Mouse (Mus musculus): ENCODE results near the gene Mrc2. TPM values are rescaled to one million over a fixed set of nuclear protein-coding genes. Genes with fewer than 3 reads are reported as not detected.

Gene Mrc2
- polyA plus RNA-seq, 1 experiment from 2014 or later: 2.8 TPM

- WGBS (ENCODE audit: insufficient replicate concordance): 53% methylated on average over 8 of the region's 8 CpGs
Measured at GRCm38 (mm10) chr11:105332468-105332867, 40.0 kb downstream of the Mrc2 start.

GRCm38 (mm10) chr11:105333867-105334670 is 41.6 kb downstream of the Mrc2 start:
- Histone ChIP-seq H3K4me2 (no peak overlapping the region), H3K27me3 (replicated peaks) (0 out of 2 replicates have a peak, but pooled peaks cover 7% of the 10 kb centered on the region), H3K4me3 (no peak overlapping the region), H3K27ac (0 out of 2 replicates have a peak overlapping the region, but pooled peaks have one; percentile 6), H3K9ac (no peak overlapping the region), H3K36me3 (no peaks in the 10 kb centered on the region), H3K4me1 (0 out of 2 replicates have a peak, but pooled peaks cover 4% of the 10 kb centered on the region), H3K9me3 (replicated peaks) (no peaks in the 10 kb centered on the region)
- 47% methylated on average over 8 of the region's 8 CpGs for WGBS (ENCODE audit: insufficient replicate concordance)
- ATAC-seq: no peak

More at GRCm38 (mm10) chr11:105332468-105332867, 40.0 kb downstream of the Mrc2 start:
- H3K4me1 ChIP-seq: 0 out of 2 replicates have a peak, but pooled peaks cover 4% of the 10 kb centered on the region
- H3K9me3 ChIP-seq (replicated peaks): no peaks in the 10 kb centered on the region
- H3K4me2 ChIP-seq: no peak overlapping the region
- 0 out of 2 replicates have a peak, but pooled peaks cover 7% of the 10 kb centered on the region for H3K27me3 ChIP-seq (replicated peaks)
- H3K36me3 ChIP-seq: no peaks in the 10 kb centered on the region
- no peak for ATAC-seq
- no peak overlapping the region for H3K4me3 ChIP-seq
- no peak overlapping the region for H3K27ac ChIP-seq
- no peak overlapping the region for H3K9ac ChIP-seq

GRCm38 (mm10) chr11:105338596-105339390 is 46.4 kb downstream of the Mrc2 start:
- Histone ChIP-seq H3K27ac (no peak overlapping the region), H3K4me2 (no peak overlapping the region), H3K9ac (no peak overlapping the region), H3K36me3 (no peaks in the 10 kb centered on the region), H3K4me1 (0 out of 2 replicates have a peak, but pooled peaks cover 4% of the 10 kb centered on the region), H3K4me3 (no peak overlapping the region), H3K9me3 (replicated peaks) (no peaks in the 10 kb centered on the region), H3K27me3 (replicated peaks) (no peaks in the 10 kb centered on the region)
- 71% methylated on average over 12 of the region's 12 CpGs for WGBS (ENCODE audit: insufficient replicate concordance)
- no peak for ATAC-seq

- H3K9me3 ChIP-seq (replicated peaks): no peaks in the 10 kb centered on the region
- no peak overlapping the region for H3K4me3 ChIP-seq
- WGBS (ENCODE audit: insufficient replicate concordance): 48% methylated on average over 2 of the region's 2 CpGs
- peaks cover 33% of the 10 kb centered on the region for H3K4me1 ChIP-seq
- H3K27me3 ChIP-seq (replicated peaks): no peaks in the 10 kb centered on the region
- H3K4me2 ChIP-seq: no peak overlapping the region
- 0 out of 2 replicates have a peak, but pooled peaks cover 4% of the 10 kb centered on the region for H3K36me3 ChIP-seq
- no peak for ATAC-seq
- no peak overlapping the region for H3K9ac ChIP-seq
- no peak overlapping the region for H3K27ac ChIP-seq
Measured at GRCm38 (mm10) chr11:105345284-105345683, 52.8 kb downstream of the Mrc2 start.

- 46% methylated on average over 28 of the region's 28 CpGs for WGBS (ENCODE audit: insufficient replicate concordance)
- H3K27ac ChIP-seq: no peak overlapping the region
- 0 out of 2 replicates have a peak, but pooled peaks cover 4% of the 10 kb centered on the region for H3K36me3 ChIP-seq
- H3K27me3 ChIP-seq (replicated peaks): no peaks in the 10 kb centered on the region
- H3K9ac ChIP-seq: no peak overlapping the region
- H3K9me3 ChIP-seq (replicated peaks): no peaks in the 10 kb centered on the region
- H3K4me1 ChIP-seq: peaks cover 52% of the 10 kb centered on the region
- peak; percentile 67 for ATAC-seq
- H3K4me3 ChIP-seq: no peak overlapping the region
- H3K4me2 ChIP-seq: peak overlapping the region; percentile 29; the same call in 1 of the 2 replicates
Measured at GRCm38 (mm10) chr11:105347162-105348161, 55.0 kb downstream of the Mrc2 start.

- Histone ChIP-seq H3K27me3 (replicated peaks) (no peaks in the 10 kb centered on the region; the same call in 1 of the 2 replicates), H3K9me3 (replicated peaks) (no peaks in the 10 kb centered on the region), H3K4me2 (no peak overlapping the region), H3K36me3 (0 out of 2 replicates have a peak, but pooled peaks cover 4% of the 10 kb centered on the region), H3K4me1 (peaks cover 63% of the 10 kb centered on the region), H3K9ac (no peak overlapping the region), H3K4me3 (no peak overlapping the region), H3K27ac (no peak overlapping the region)
- ATAC-seq: no peak
- WGBS (ENCODE audit: insufficient replicate concordance): 86% methylated on average over 9 of the region's 9 CpGs
Measured at GRCm38 (mm10) chr11:105348495-105348982, 56.1 kb downstream of the Mrc2 start.

- ATAC-seq: peak; percentile 77
Measured at GRCm38 (mm10) chr11:105349780-105350324, 57.4 kb downstream of the Mrc2 start.

GRCm38 (mm10) chr11:105350643-105351042 is 58.2 kb downstream of the Mrc2 start:
- no peaks in the 10 kb centered on the region; the same call in 1 of the 2 replicates for H3K27me3 ChIP-seq (replicated peaks)
- H3K4me1 ChIP-seq: peaks cover 73% of the 10 kb centered on the region
- no peaks in the 10 kb centered on the region for H3K9me3 ChIP-seq (replicated peaks)
- no peak overlapping the region for H3K4me2 ChIP-seq
- no peak for ATAC-seq
- H3K4me3 ChIP-seq: no peak overlapping the region
- H3K36me3 ChIP-seq: 0 out of 2 replicates have a peak, but pooled peaks cover 4% of the 10 kb centered on the region
- WGBS (ENCODE audit: insufficient replicate concordance): 78% methylated on average over 7 of the region's 7 CpGs
- H3K9ac ChIP-seq: no peak overlapping the region
- H3K27ac ChIP-seq: peak overlapping the region; percentile 53; the same call in 1 of the 2 replicates

More at GRCm38 (mm10) chr11:105349780-105350324, 57.4 kb downstream of the Mrc2 start:
- Histone ChIP-seq H3K4me1 (peaks cover 71% of the 10 kb centered on the region), H3K27ac (peak overlapping the region; percentile 53), H3K4me3 (peak overlapping the region; percentile 23; the same call in 1 of the 2 replicates), H3K9me3 (replicated peaks) (no peaks in the 10 kb centered on the region), H3K36me3 (0 out of 2 replicates have a peak, but pooled peaks cover 4% of the 10 kb centered on the region), H3K9ac (no peak overlapping the region), H3K4me2 (peak overlapping the region; percentile 57), H3K27me3 (replicated peaks) (no peaks in the 10 kb centered on the region; the same call in 1 of the 2 replicates)
- WGBS (ENCODE audit: insufficient replicate concordance): 56% methylated on average over 19 of the region's 19 CpGs

- ATAC-seq: no peak
- Histone ChIP-seq H3K4me1 (peaks cover 79% of the 10 kb centered on the region), H3K4me2 (no peak overlapping the region), H3K27ac (no peak overlapping the region), H3K4me3 (no peak overlapping the region), H3K9me3 (replicated peaks) (no peaks in the 10 kb centered on the region), H3K27me3 (replicated peaks) (no peaks in the 10 kb centered on the region; the same call in 1 of the 2 replicates), H3K9ac (no peak overlapping the region), H3K36me3 (0 out of 2 replicates have a peak, but pooled peaks cover 4% of the 10 kb centered on the region)
- WGBS (ENCODE audit: insufficient replicate concordance): 80% methylated on average over 8 of the region's 8 CpGs
Measured at GRCm38 (mm10) chr11:105352152-105352551, 59.7 kb downstream of the Mrc2 start.

Data from liver, embryonic 12.5 days (tissue).